Mouse (Mus musculus) forebrain, postnatal 0 days (tissue): ENCODE data around the gene Rnf213. TPM values are rescaled to one million over a fixed set of nuclear protein-coding genes. Genes with fewer than 3 reads are reported as not detected.
A peak's percentile ranks its signal among the peaks of the same experiment; 100 is the strongest.

Experiments
- ATAC-seq: fragments of 200-750 bp; cut with Nextera tagmentation; 2 replicates; pipeline ENCODE4 v1.8.0; 2017; ENCODE audit warnings: mild to moderate bottlenecking, moderate library complexity
- DNase-seq: peaks from one replicate; pipeline ENCODE4 v3.0.0-alpha.2; 2015
- H3K27ac ChIP-seq: fragments of 300-500 bp; sonication (generic); 2 replicates; pipeline ENCODE4 v1.5.1; 2014; ENCODE audit warnings: low read depth, mild to moderate bottlenecking, antibody characterized with exemption, low read length, moderate library complexity, mixed read lengths
- H3K27me3 ChIP-seq: fragments of 300-500 bp; sonication (generic); 2 replicates; pipeline ENCODE4 v1.6.1; 2014; ENCODE audit warnings: mild to moderate bottlenecking, low read length, mixed read lengths; ENCODE audit not compliant: insufficient read depth
- H3K36me3 ChIP-seq: fragments of 300-500 bp; sonication (generic); 2 replicates; pipeline ENCODE4 v1.6.1; 2014; ENCODE audit warnings: mild to moderate bottlenecking, moderate library complexity; ENCODE audit not compliant: insufficient read depth
- H3K4me1 ChIP-seq: fragments of 300-500 bp; sonication (generic); 2 replicates; pipeline ENCODE4 v1.6.1; 2014; ENCODE audit warnings: antibody characterized with exemption; ENCODE audit not compliant: insufficient read depth
- H3K4me2 ChIP-seq: fragments of 300-500 bp; sonication (generic); 2 replicates; pipeline ENCODE4 v1.6.1; 2014; ENCODE audit warnings: low read depth, mild to moderate bottlenecking, moderate library complexity
- H3K4me3 ChIP-seq: fragments of 300-500 bp; sonication (generic); 2 replicates; pipeline ENCODE4 v1.5.1; 2014; ENCODE audit warnings: low read depth, low read length, mixed read lengths
- H3K9ac ChIP-seq: fragments of 300-500 bp; sonication (generic); 2 replicates; pipeline ENCODE4 v1.6.1; 2014; ENCODE audit warnings: mild to moderate bottlenecking
- H3K9me3 ChIP-seq: fragments of 300-500 bp; sonication (generic); 2 replicates; pipeline ENCODE4 v1.6.1; 2016; ENCODE audit warnings: low read length
- CTCF ChIP-seq: sonication (generic); IDR thresholded peaks from 2 replicates; pipeline ENCODE4 v1.5.1; 2016; ENCODE audit warnings: antibody characterized with exemption, control low read depth, low read depth
- WGBS: fragments of 180-500 bp; shearing (Covaris S2); extraction: QIAGEN DNeasy Blood & Tissue Kit; methylation state at CpG from one replicate; pipeline ENCODE4 v1.1.7; 2014; 5-methylcytosine and 5-hydroxymethylcytosine counted together
- polyA plus RNA-seq: library from polyadenylated mRNA; unstranded; fragments of >200 nt; fragmentation: Nextera tagmentation; extraction: Ambion mirVana; gene quantifications from 2 replicates; pipeline ENCODE4 v1.2.1, GENCODE M21; 2015
- total RNA-seq: library from RNA; depleted of rRNA; stranded (reverse); fragments of >200 nt; gene quantifications from 2 replicates; pipeline ENCODE4 v1.2.3, GENCODE M21; 2014

Rnf213 gene
- total and polyA plus RNA-seq, 2 experiments from 2014 or later, result 1.1 to 8.6 TPM

DNA sequence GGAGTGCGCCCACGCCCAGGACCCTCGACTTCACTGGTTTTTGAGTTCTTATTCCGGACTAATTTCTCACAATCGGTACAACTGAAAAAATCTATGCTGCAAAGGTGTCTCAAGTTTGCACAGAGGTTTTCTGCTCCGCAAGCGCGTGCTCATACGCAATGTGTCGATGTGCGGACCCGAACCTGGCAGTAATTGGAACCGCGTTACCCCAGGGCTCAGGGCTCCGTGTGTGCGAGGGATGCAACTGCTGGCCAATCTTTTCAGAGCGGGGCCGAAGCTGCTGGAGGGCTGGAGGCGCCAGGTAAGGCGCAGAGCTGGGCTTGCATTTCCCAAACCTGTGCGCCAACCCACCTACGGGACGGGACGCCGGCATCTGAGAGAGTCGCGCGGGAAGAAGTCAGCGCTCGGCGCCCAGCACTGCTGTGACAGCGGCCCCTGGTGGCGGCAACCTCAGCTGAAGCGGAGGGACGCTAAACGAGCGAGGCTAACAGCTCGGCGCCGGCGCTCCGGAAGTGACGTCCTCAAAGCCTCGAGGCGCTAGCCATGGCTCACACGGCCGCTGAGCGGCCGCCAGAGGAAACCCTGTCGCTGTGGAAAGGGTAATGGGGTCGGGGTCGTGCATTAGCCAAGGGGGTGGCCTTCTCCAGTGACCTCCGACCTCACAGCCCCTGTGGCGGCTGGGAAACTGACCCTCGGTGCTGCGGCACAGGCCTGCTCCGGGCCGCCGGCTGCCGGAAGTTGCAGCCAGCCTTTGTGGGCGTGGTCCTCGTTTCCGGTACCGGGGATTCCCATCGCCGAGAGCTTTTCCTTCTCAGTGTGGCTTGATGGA is 98.2 kb downstream of the Rnf213 start, which contains the start of gene Endov:
Endov (plus strand) TSS at position 487 of the 829 bp plus-strand sequence.
- WGBS, result 2% methylated on average over 66 of the region's 66 CpGs
- peak; percentile 98 for ATAC-seq

GRCm38 (mm10) chr11:119491690-119492087 is 98.8 kb downstream of the Rnf213 start:
- Histone ChIP-seq H3K9ac (peak overlapping the region; percentile 91), H3K9me3 (no peaks in the 10 kb centered on the region), H3K4me2 (peak overlapping the region; percentile 71), H3K4me3 (peak overlapping the region; percentile 85), H3K36me3 (0 out of 2 replicates have a peak, but pooled peaks cover 4% of the 10 kb centered on the region), H3K27ac (peak overlapping the region; percentile 94), H3K4me1 (peaks cover 14% of the 10 kb centered on the region), H3K27me3 (no peaks in the 10 kb centered on the region)
- DNase-seq (no peak), ATAC-seq (no peak)
- WGBS, result 5% methylated on average over 27 of the region's 27 CpGs
- no peak for TF ChIP-seq CTCF

More for the DNA sequence above, 98.2 kb downstream of the Rnf213 start, which contains the start of gene Endov:
- peak within 1 kb of the TSS; percentile 91 for H3K9ac ChIP-seq
- H3K27me3 ChIP-seq, result no peaks in the 10 kb centered on the region
- H3K4me1 ChIP-seq, result peaks cover 14% of the 10 kb centered on the region
- H3K27ac ChIP-seq, result peak within 1 kb of the TSS; percentile 94
- peak; percentile 99 for DNase-seq
- no peaks in the 10 kb centered on the region for H3K9me3 ChIP-seq
- peak; percentile 100 for TF ChIP-seq CTCF
- 0 out of 2 replicates have a peak, but pooled peaks cover 4% of the 10 kb centered on the region for H3K36me3 ChIP-seq
- H3K4me2 ChIP-seq, result peak within 1 kb of the TSS; percentile 71
- peak within 1 kb of the TSS; percentile 85 for H3K4me3 ChIP-seq

DNA sequence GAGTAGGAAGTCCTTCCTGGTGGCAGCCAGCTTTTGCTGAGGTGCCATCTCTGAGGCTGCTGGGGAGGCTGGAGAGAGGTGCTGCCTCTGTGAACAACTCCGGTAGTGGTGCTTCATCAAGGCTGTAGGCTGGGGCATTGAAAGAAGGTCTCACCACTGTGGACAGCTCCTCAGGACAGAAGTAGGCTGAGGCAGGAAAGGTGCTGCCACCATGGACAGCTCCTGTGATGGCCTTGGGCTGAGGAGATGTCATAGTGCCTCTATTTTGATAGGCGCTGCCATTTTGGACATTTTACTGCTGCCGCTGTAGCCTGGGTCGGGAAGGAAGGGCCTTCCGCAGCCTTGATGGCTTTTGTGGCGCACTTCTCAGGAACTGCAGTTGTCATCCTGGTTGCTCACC is 99.9 kb downstream of the Rnf213 start:
- no peak for DNase-seq
- no peaks in the 10 kb centered on the region for H3K9me3 ChIP-seq
- H3K27me3 ChIP-seq, result no peaks in the 10 kb centered on the region
- 95% methylated on average over 6 of the region's 6 CpGs for whole genome bisulfite sequencing
- no peak for ATAC-seq
- peak overlapping the region; percentile 6; the same call in 1 of the 2 replicates for H3K9ac ChIP-seq
- peak overlapping the region; percentile 71; the same call in 1 of the 2 replicates for H3K4me2 ChIP-seq
- no peak for TF ChIP-seq CTCF
- H3K36me3 ChIP-seq, result 0 out of 2 replicates have a peak, but pooled peaks cover 4% of the 10 kb centered on the region
- no peak overlapping the region for H3K4me3 ChIP-seq
- peaks cover 14% of the 10 kb centered on the region for H3K4me1 ChIP-seq
- H3K27ac ChIP-seq, result no peak overlapping the region

- DNase-seq (no peak), ATAC-seq (no peak)
- Histone ChIP-seq H3K9ac (no peak overlapping the region), H3K27ac (no peak overlapping the region), H3K9me3 (no peaks in the 10 kb centered on the region), H3K36me3 (0 out of 2 replicates have a peak, but pooled peaks cover 10% of the 10 kb centered on the region), H3K4me2 (no peak overlapping the region), H3K4me3 (no peak overlapping the region), H3K27me3 (no peaks in the 10 kb centered on the region), H3K4me1 (peaks cover 14% of the 10 kb centered on the region)
- 82% methylated on average over 4 of the region's 4 CpGs for WGBS
- TF ChIP-seq CTCF, result no peak
These were observed 100.6 kb downstream of the Rnf213 start for GRCm38 (mm10) chr11:119493516-119493915.

- no peak for DNase-seq
- no peak overlapping the region for H3K4me2 ChIP-seq
- no peak overlapping the region for H3K4me3 ChIP-seq
These were observed 103.2 kb downstream of the Rnf213 start for GRCm38 (mm10) chr11:119496147-119496546.

GRCm38 (mm10) chr11:119497451-119497850 is 104.6 kb downstream of the Rnf213 start:
- H3K4me1 ChIP-seq, result peaks cover 6% of the 10 kb centered on the region; the same call in 1 of the 2 replicates
- H3K9me3 ChIP-seq, result no peaks in the 10 kb centered on the region
- WGBS, result 83% methylated on average over 4 of the region's 4 CpGs
- H3K36me3 ChIP-seq, result peaks cover 25% of the 10 kb centered on the region
- no peak overlapping the region for H3K9ac ChIP-seq
- H3K27ac ChIP-seq, result no peak overlapping the region
- no peaks in the 10 kb centered on the region for H3K27me3 ChIP-seq
- no peak for TF ChIP-seq CTCF
- ATAC-seq, result no peak
- H3K4me2 ChIP-seq, result no peak overlapping the region
- H3K4me3 ChIP-seq, result no peak overlapping the region
- DNase-seq, result no peak

More at GRCm38 (mm10) chr11:119496147-119496546, 103.2 kb downstream of the Rnf213 start:
- H3K9ac ChIP-seq, result no peak overlapping the region
- H3K27ac ChIP-seq, result no peak overlapping the region
- peaks cover 20% of the 10 kb centered on the region for H3K36me3 ChIP-seq
- WGBS, result 74% methylated on average over 5 of the region's 5 CpGs
- H3K4me1 ChIP-seq, result peaks cover 12% of the 10 kb centered on the region
- no peaks in the 10 kb centered on the region for H3K27me3 ChIP-seq
- TF ChIP-seq CTCF, result no peak
- no peaks in the 10 kb centered on the region for H3K9me3 ChIP-seq
- no peak for ATAC-seq

GRCm38 (mm10) chr11:119499297-119499696 is 106.4 kb downstream of the Rnf213 start:
- H3K4me3 ChIP-seq, result no peak overlapping the region

More at GRCm38 (mm10) chr11:119499297-119499696, 106.4 kb downstream of the Rnf213 start:
- DNase-seq (no peak), ATAC-seq (no peak)
- H3K9me3 ChIP-seq, result no peaks in the 10 kb centered on the region
- no peak overlapping the region for H3K27ac ChIP-seq
- H3K27me3 ChIP-seq, result no peaks in the 10 kb centered on the region
- H3K36me3 ChIP-seq, result peaks cover 39% of the 10 kb centered on the region
- H3K9ac ChIP-seq, result no peak overlapping the region
- H3K4me2 ChIP-seq, result no peak overlapping the region
- no peaks in the 10 kb centered on the region for H3K4me1 ChIP-seq
- no peak for TF ChIP-seq CTCF
- 94% methylated on average over 4 of the region's 4 CpGs for WGBS
